Mouse (Mus musculus) testis, adult 2 months (tissue): ENCODE data around the gene Brwd1.

ENCODE experiments used
- CTCF ChIP-seq: fragments of 200-500 bp; IDR thresholded peaks from 2 replicates; pipeline ENCODE4 v1.5.1; 2012; ENCODE audit warnings: low read depth, mild to moderate bottlenecking, inconsistent platforms, low read length, moderate library complexity; ENCODE audit not compliant: control insufficient read depth, insufficient read depth, insufficient replicate concordance
- POLR2A ChIP-seq: fragments of 200-500 bp; IDR thresholded peaks from 2 replicates; pipeline ENCODE4 v1.6.1; 2012; ENCODE audit warnings: low read depth, mild to moderate bottlenecking, inconsistent platforms, low read length, moderate library complexity; ENCODE audit not compliant: control insufficient read depth

- TF ChIP-seq CTCF, result no peak
- TF ChIP-seq POLR2A, result no peak
Measured at GRCm38 (mm10) chr16:96025244-96025643, 57.1 kb downstream of the Brwd1 start.
